Mouse (Mus musculus): ENCODE data around the gene Galk2.

The Galk2 gene

DNA sequence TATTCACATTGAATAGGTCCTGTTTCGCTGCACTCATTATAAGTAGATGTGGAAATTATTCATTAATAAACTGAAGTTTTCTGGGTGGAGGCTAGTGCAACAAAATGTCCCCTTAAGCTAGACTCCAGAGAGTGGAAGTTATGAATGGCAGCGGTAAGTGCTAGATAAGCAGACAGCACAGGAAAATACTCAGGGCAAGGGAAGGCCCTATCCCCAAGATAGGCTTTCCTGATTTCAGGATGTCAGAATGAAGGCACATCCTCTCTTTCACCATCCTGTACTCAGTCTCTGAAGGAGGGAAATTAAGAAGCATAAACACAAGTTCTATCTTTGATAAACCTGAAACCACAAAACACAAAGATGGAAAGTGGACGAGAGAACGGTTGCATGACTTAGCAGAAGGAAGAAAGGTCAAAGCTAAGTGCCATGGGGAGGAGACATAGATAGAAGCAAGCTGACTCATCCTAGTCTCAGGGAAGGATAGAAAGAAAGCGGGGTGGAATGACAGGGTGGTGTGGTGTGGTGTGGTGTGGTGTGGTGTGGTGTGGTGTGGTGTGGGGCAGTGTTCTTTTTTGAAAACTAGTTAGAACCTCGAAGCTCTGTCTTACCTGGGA is 42.0 kb downstream of the Galk2 start:
- no peak for DNase-seq (ENCODE audit: low spot score)

DNA sequence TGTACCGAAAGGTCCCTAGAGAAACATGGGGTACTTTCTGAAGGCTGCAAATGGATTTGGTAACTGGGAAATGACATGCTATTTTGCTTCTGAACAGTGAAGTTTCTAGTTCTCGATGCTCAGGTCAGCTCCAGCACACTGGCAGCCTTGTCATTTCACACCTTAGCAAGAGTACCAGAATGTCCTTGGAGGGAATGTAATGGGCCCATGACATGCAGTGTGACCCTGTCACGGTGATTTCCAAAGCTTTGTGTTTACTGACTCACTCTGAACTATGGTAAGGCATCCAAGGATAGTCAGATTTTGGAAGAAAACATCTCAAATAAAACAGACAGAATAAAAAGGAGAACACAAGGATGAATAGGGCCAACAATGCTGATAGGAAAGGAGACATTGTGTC is 42.5 kb downstream of the Galk2 start:
- DNase-seq (ENCODE audit: low spot score) = no peak

DNA sequence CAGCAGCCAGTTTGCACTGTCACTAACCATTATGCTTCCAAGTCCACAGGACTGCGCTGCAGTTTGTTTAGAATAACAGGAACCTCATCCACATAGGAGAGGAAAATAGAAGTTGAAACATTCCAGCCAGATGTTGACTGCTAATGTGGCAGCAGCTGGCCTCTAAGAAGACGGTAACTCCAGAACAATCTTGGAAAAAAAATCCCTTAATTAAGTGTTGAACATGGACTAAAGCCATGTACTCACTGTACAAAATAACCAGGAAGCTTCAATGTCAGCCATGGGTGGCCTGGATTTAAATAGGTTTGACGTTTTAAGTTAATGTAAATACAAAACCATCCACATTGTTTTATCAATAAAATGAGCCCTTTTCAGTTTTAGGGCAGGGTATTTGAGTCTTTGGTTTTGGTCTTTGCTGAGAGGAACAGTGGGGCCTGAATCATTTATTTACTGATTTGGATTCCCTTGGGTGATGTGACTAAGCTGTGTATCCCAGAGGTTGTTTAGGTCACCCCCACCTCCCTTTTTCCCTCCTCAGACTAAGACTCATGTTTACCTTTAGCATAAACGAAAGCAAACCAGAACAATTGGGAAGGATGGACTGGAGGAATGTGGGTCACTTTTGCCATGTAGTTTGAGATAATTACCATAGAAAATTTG is 47.6 kb downstream of the Galk2 start:
- no peak for DNase-seq (ENCODE audit: low spot score)

DNA sequence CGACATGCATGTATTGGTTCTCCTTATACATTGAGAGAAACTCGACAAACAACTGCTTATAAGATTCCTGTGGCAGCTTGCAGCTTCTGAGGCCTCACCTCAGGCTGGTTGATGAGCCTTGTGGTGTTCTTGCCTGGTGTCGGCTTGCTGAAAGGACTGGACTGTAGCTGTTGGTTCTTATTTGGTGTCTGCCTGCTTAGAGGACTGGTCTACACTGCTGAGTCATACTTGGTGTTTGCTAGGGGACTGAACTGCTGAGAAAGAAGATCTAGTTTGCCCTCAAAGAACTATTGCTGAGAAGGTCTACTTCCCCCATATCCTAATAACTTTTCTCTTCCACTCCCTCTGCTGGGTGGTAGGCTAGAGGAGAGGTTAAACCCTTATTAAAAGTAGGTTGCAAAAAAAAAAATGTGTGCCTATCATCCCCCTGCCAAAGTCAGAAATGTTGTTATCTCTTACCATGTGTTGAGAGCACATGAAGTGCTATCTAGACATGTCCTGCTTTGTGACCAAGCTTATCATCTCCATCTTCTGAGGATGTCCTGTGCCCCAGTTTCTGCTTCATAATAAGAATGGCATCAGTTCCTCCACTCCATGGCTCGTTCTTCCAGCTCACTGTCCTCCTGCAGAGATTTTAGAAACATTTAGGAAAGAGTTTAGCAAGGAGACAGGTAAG is 48.8 kb downstream of the Galk2 start:
- DNase-seq (ENCODE audit: low spot score) = no peak

DNA sequence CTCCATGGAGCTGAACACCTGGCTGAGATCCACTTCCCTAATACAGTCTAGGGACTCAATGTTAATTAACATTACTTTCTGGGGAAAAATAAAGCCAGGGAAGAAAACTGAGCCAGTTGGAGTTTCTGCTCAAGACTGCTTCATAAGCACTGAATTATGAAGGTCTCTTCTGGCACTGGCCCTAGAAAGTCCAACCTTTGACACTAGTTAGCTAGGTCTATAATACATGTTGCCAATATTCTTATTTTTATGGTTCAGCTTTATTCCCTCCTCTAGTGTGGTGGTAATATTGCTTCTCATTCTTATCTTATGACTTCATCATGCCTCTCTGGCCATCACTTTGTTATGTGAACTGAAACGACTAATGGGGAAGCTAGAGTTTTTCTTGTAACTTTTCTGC is 55.3 kb downstream of the Galk2 start:
- DNase-seq (ENCODE audit: low spot score) = no peak

DNA sequence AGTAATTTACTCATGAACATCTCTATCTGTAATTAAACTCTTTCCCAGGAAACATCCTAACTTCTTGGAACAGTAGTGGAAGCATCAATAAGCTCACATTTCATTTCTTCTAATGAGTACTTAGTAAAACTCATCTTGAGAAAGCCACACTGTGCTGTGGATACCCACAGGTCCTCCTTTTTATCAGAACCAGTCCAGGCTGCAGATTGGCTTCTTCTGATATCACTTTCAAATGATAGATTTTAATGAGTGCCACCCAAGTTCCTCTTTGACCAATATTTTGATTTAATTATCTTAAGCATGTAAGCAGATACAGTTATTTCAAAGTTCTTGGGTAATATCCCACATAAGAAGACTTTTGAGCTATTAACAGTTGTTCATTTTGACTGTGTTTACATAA is 55.8 kb downstream of the Galk2 start:
- no peak for DNase-seq (ENCODE audit: low spot score)

- DNase-seq (ENCODE audit: low spot score) = no peak
Measured at GRCm38 (mm10) chr2:125916652-125917296, 57.9 kb downstream of the Galk2 start.

GRCm38 (mm10) chr2:125917297-125917679 is 58.4 kb downstream of the Galk2 start:
- DNase-seq (ENCODE audit: low spot score) = no peak

DNA sequence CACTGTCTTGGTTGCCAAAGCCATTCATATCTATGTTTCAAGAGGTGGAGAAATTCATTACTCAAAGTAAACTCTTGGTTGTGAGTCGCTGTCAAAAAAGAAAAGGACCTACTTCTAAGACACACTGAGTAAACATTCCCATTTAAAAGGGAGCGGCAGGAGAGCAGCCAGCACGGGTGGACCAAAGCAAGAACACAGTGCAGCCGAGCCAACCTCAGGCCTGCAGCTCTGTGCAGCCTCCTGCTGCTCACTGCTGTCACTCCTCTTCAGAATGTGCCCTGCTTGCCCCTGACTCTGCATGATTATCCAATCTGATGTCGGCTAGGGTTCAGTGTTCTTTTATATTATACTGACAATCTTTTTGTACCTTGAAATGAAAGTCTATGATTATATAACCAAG is 62.4 kb downstream of the Galk2 start:
- no peak for DNase-seq (ENCODE audit: low spot score)

DNA sequence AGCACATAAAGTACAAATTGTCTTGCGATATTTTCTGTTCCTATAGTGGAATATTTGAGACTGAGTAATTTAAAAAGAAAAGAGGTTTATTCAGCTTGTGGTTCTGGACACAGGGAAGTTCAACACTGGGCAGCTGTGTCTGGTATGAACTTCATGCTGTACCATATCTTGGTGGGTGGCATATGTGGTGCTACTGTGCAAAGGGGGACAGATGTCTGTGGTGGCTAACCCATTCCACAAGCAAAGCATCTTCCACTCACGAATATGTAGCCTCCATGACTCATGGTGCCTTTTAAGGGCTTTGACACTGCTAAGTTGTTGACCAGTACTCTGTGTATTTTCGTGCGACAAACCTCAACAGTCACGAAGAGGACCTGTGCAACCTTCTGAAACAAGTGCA is 63.2 kb downstream of the Galk2 start:
- no peak for DNase-seq (ENCODE audit: low spot score)

- DNase-seq (ENCODE audit: low spot score) = no peak
Measured at GRCm38 (mm10) chr2:125922877-125923276, 64.0 kb downstream of the Galk2 start.

GRCm38 (mm10) chr2:125923346-125923745 is 64.4 kb downstream of the Galk2 start:
- no peak for DNase-seq (ENCODE audit: low spot score)

DNA sequence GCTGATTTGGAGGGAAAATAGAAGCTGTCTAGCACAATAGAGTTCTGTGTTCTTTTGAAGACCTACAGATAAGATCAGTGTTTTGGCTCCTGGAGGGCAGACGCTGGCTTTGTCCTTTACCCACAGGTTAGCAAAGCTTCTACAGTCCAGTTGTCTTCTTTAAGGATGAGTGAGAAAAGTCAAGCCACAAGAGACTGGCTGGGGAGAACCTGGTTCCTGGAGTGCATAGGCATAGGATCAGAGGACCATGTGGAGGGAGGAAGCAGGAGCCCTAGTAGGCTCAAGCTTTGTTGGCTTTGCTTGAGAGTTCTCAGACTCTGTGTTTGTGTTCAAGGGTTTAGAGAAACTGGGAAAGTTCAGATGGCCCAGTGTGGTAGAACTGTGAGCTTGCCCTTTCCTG is 65.6 kb downstream of the Galk2 start:
- DNase-seq (ENCODE audit: low spot score) = no peak

- no peak for DNase-seq (ENCODE audit: low spot score)
Measured at GRCm38 (mm10) chr2:125925081-125925480, 66.2 kb downstream of the Galk2 start.

- no peak for DNase-seq (ENCODE audit: low spot score)
Measured at GRCm38 (mm10) chr2:125929396-125929795, 70.5 kb downstream of the Galk2 start.

DNA sequence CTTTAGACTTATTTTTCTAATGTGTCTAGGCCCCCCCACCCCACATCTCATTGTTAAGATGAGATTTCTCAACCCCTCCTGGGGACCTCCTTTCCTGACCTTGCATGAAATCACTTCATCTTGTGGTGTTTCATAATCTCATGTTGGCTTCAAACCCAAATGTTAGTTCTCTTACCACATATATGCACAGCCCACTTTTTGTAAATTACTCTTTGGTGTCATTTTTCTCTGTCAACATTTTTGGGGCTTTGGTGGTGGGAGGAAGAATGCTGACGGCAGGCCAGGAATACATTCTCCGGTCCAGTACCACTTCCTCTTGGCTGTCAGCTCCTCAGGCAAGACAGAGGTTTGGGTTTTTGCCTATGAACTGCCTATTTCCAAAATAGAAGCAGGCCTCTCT is 71.0 kb downstream of the Galk2 start:
- no peak for DNase-seq (ENCODE audit: low spot score)

GRCm38 (mm10) chr2:125931193-125931592 is 72.3 kb downstream of the Galk2 start:
- no peak for DNase-seq (ENCODE audit: low spot score)

GRCm38 (mm10) chr2:125932734-125933133 is 73.8 kb downstream of the Galk2 start:
- no peak for DNase-seq (ENCODE audit: low spot score)

DNA sequence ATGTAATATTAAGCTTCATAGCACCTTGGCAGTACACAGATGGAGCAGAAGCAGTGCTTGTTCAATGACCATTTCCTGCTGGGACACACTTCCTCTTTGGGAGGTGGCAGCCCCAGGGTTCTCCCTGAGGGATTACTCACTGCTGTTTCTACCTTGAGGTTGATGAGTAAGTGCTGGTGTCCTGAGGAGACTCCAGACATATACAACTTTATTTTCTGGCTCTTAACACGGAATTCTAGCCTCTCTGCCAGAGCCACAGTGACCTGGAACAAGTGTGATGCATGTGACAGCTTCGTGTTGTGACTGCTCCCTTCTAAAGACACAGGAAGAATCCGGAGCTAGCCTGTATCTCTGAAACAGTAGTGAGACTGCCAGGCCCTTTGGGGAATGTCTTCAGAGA is 75.1 kb downstream of the Galk2 start:
- DNase-seq (ENCODE audit: low spot score) = no peak

DNA sequence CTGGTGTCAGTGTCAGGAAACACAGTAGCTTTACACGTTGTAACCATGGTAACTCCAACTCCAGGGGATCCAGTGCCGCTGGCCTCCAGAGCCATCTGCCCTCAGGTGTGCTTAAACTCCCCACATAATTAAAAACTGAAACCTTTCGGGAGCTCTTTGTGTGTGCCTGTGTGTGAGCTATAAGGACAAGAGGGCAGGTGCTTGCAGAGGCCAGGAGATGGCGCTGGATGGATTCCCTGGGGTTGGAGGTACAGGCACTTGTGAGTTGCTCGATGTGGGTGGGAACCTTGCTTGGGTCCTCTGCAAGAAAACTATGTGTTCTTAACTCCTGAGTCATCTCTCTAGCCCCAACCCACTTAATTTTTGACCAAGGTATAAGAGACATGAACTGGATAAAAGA is 77.5 kb downstream of the Galk2 start:
- DNase-seq (ENCODE audit: low spot score) = no peak

DNA sequence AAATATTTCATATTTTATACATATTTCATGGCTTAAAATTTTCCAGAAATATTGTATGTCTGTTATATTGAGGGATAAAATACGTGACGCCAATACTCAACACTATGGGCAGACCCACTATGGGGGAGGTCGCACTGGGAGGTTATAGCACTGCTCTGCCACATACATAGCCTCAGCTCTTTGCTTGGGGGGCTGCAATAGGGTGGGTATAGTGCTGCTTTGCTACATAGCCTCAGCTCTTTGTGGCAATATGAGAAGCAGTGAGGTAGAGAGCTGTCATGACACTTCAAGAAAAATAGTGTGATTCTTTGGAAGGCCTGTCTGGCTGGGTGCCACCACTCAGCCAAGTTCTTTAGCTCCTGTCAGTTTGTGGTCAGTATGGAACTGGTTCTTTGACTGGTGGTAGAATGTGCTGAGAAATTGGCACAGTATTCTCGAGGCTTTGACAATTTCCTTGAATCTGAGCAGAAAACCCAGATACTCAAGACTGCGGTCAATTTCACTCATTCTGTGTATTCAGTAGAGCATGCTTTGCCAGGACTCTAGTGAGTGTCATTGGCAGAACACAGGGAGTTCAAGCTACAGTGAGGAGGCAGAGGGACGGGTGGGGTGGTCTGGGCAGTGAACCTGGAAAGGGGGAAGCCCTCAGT is 80.2 kb downstream of the Galk2 start:
- DNase-seq (ENCODE audit: low spot score) = no peak

DNA sequence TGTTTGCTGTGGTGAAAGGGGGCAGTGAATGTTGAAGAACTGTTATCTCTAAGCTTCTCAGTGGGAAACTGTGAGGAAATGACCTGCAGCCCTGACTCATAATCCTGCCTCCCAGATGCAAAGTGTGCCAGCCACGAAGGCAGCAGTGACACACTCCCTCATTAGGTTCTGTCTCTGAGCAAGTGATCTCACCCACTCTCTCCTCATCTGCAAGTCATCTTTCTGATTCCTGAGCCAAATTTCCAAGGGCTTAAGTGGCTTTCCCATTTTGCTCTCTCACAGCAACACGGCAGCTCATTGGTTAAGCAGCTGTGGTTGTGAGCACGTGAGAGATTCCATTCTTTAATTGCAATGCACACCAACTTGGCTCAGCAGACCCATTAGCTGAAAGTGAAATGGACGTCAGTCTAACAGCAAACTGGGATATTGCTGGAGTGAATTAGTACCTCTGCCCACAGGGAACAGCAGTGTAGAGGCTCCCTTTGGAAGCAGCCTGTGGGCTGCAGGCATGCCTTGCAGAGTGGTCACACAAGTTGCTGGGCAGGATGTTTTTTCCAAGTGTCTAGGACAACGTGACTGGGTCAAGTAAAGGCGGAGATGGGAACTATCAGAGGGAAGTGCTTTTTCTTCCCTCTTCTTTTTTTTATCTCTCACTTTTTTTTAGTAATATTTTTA is 82.3 kb downstream of the Galk2 start:
- DNase-seq (ENCODE audit: low spot score) = no peak

Data from spleen, adult 12 weeks (tissue).